Mouse (Mus musculus): ENCODE data around the gene Hand2. TPM values are rescaled to one million over a fixed set of nuclear protein-coding genes. Genes with fewer than 3 reads are reported as not detected.

The Hand2 gene
- total and polyA plus RNA-seq, 2 experiments = 2.0 to 3.9 TPM

- 9% methylated on average over 23 of the region's 23 CpGs for WGBS
- Histone ChIP-seq H3K27me3 (ENCODE audit: control insufficient read depth, insufficient read depth, low read length) (peaks cover 5% of the 10 kb centered on the region; the same call in 1 of the 2 replicates), H3K79me2 (ENCODE audit: control insufficient read depth, insufficient read depth, low read length) (no peaks in the 10 kb centered on the region)
Measured at GRCm38 (mm10) chr8:57344956-57345870, 24.4 kb downstream of the Hand2 start.

DNA sequence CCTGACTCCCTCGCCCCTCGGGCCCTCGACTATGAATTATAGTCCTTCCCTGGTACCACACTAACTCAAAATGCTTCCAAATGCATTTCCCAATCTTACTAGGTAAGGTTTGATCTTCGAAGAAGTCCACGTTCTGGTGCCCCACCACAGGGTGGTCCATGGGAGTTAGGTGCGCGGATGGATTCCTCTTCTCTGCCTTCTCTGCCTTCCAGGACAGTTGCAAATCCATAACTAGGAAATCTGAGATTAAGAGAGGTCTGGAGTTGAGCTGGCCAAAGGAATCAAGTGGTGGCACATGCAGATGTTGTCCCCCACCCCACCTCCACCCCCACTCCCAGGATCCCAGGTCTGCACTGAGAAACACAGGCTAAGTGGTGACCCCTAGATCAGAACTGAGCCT, 25.6 kb downstream of the Hand2 start:
- Histone ChIP-seq H3K36me3 (ENCODE audit: control insufficient read depth, insufficient read depth, low read length) (no peaks in the 10 kb centered on the region), H3K79me2 (ENCODE audit: control insufficient read depth, insufficient read depth, low read length) (no peaks in the 10 kb centered on the region), H3K4me1 (ENCODE audit: control insufficient read depth, insufficient read depth, low read length) (no peaks in the 10 kb centered on the region), H3K27me3 (ENCODE audit: control insufficient read depth, insufficient read depth, low read length) (no peaks in the 10 kb centered on the region), H3K27ac (replicated peaks; ENCODE audit: insufficient read depth, low read depth, low read length) (no peak overlapping the region), H3K4me3 (ENCODE audit: insufficient read depth, low read depth, low read length) (no peak overlapping the region), H3K9ac (ENCODE audit: low read depth, low read length) (no peak overlapping the region)
- whole genome bisulfite sequencing = 19% methylated on average over 7 of the region's 7 CpGs
- TF ChIP-seq CTCF (IDR thresholded peaks at IDR 0.05; ENCODE audit: low read depth, low read length) (no peak), POLR2A (IDR thresholded peaks at IDR 0.05; ENCODE audit: extremely low read depth, insufficient read depth, low read length) (no peak)
- DNase-seq (ENCODE audit: extremely low read depth, low read depth, low spot score) = no peak

More at GRCm38 (mm10) chr8:57344956-57345870, 24.4 kb downstream of the Hand2 start:
- Histone ChIP-seq H3K9ac (ENCODE audit: low read depth, low read length) (no peak overlapping the region), H3K27ac (replicated peaks; ENCODE audit: insufficient read depth, low read depth, low read length) (no peak overlapping the region), H3K4me3 (ENCODE audit: insufficient read depth, low read depth, low read length) (no peak overlapping the region), H3K36me3 (ENCODE audit: control insufficient read depth, insufficient read depth, low read length) (no peaks in the 10 kb centered on the region), H3K4me1 (ENCODE audit: control insufficient read depth, insufficient read depth, low read length) (no peaks in the 10 kb centered on the region)
- no peak for TF ChIP-seq POLR2A (IDR thresholded peaks at IDR 0.05; ENCODE audit: extremely low read depth, insufficient read depth, low read length)
- no peak for TF ChIP-seq CTCF (IDR thresholded peaks at IDR 0.05; ENCODE audit: low read depth, low read length)
- DNase-seq (ENCODE audit: extremely low read depth, low read depth, low spot score) = no peak

GRCm38 (mm10) chr8:57347141-57347540, 26.4 kb downstream of the Hand2 start:
- no peak overlapping the region for H3K27ac ChIP-seq (replicated peaks; ENCODE audit: insufficient read depth, low read depth, low read length)
- H3K4me1 ChIP-seq (ENCODE audit: control insufficient read depth, insufficient read depth, low read length) = no peaks in the 10 kb centered on the region
- H3K9ac ChIP-seq (ENCODE audit: low read depth, low read length) = no peak overlapping the region
- no peaks in the 10 kb centered on the region for H3K79me2 ChIP-seq (ENCODE audit: control insufficient read depth, insufficient read depth, low read length)
- no peak for DNase-seq (ENCODE audit: extremely low read depth, low read depth, low spot score)
- H3K4me3 ChIP-seq (ENCODE audit: insufficient read depth, low read depth, low read length) = no peak overlapping the region
- TF ChIP-seq CTCF (IDR thresholded peaks at IDR 0.05; ENCODE audit: low read depth, low read length) (no peak), POLR2A (IDR thresholded peaks at IDR 0.05; ENCODE audit: extremely low read depth, insufficient read depth, low read length) (no peak)
- no peaks in the 10 kb centered on the region for H3K36me3 ChIP-seq (ENCODE audit: control insufficient read depth, insufficient read depth, low read length)
- H3K27me3 ChIP-seq (ENCODE audit: control insufficient read depth, insufficient read depth, low read length) = 0 out of 2 replicates have a peak, but pooled peaks cover 1% of the 10 kb centered on the region
- WGBS = 20% methylated on average over 5 of the region's 5 CpGs

GRCm38 (mm10) chr8:57348251-57348650, 27.5 kb downstream of the Hand2 start:
- Histone ChIP-seq H3K79me2 (ENCODE audit: control insufficient read depth, insufficient read depth, low read length) (no peaks in the 10 kb centered on the region), H3K9ac (ENCODE audit: low read depth, low read length) (no peak overlapping the region), H3K27me3 (ENCODE audit: control insufficient read depth, insufficient read depth, low read length) (0 out of 2 replicates have a peak, but pooled peaks cover 2% of the 10 kb centered on the region), H3K4me3 (ENCODE audit: insufficient read depth, low read depth, low read length) (no peak overlapping the region), H3K27ac (replicated peaks; ENCODE audit: insufficient read depth, low read depth, low read length) (no peak overlapping the region), H3K36me3 (ENCODE audit: control insufficient read depth, insufficient read depth, low read length) (no peaks in the 10 kb centered on the region), H3K4me1 (ENCODE audit: control insufficient read depth, insufficient read depth, low read length) (no peaks in the 10 kb centered on the region)
- DNase-seq (ENCODE audit: extremely low read depth, low read depth, low spot score) = no peak
- TF ChIP-seq CTCF (IDR thresholded peaks at IDR 0.05; ENCODE audit: low read depth, low read length) (no peak), POLR2A (IDR thresholded peaks at IDR 0.05; ENCODE audit: extremely low read depth, insufficient read depth, low read length) (no peak)
- WGBS = 18% methylated on average over 4 of the region's 4 CpGs

- Histone ChIP-seq H3K27ac (replicated peaks; ENCODE audit: insufficient read depth, low read depth, low read length) (no peak overlapping the region), H3K79me2 (ENCODE audit: control insufficient read depth, insufficient read depth, low read length) (no peaks in the 10 kb centered on the region), H3K4me3 (ENCODE audit: insufficient read depth, low read depth, low read length) (no peak overlapping the region), H3K4me1 (ENCODE audit: control insufficient read depth, insufficient read depth, low read length) (no peaks in the 10 kb centered on the region), H3K9ac (ENCODE audit: low read depth, low read length) (no peak overlapping the region), H3K27me3 (ENCODE audit: control insufficient read depth, insufficient read depth, low read length) (0 out of 2 replicates have a peak, but pooled peaks cover 2% of the 10 kb centered on the region), H3K36me3 (ENCODE audit: control insufficient read depth, insufficient read depth, low read length) (no peaks in the 10 kb centered on the region)
- no peak for DNase-seq (ENCODE audit: extremely low read depth, low read depth, low spot score)
- 5% methylated on average over 23 of the region's 23 CpGs for WGBS
- TF ChIP-seq CTCF (IDR thresholded peaks at IDR 0.05; ENCODE audit: low read depth, low read length) = no peak
- TF ChIP-seq POLR2A (IDR thresholded peaks at IDR 0.05; ENCODE audit: extremely low read depth, insufficient read depth, low read length) = no peak
Measured at GRCm38 (mm10) chr8:57348866-57349520, 28.2 kb downstream of the Hand2 start.

All from liver, adult 2 months (tissue).